Mouse (Mus musculus) embryonic facial prominence, embryonic 11.5 days (tissue): ENCODE measurements at regions not wholly inside any gene's neighbourhood (a gene's known extent, or its start where the extent isn't known, plus 50 kb on each side); places are given as distances from the start of the nearest gene placed in this dataset.

ENCODE experiments used
- ATAC-seq: fragments of 200-750 bp; cut with Nextera tagmentation; replicated peaks from 2 replicates; pipeline ENCODE4 v1.8.0; 2017; ENCODE audit warnings: low read depth; ENCODE audit not compliant: insufficient number of reproducible peaks, low FRiP score, low TSS enrichment
- DNase-seq: peaks from one replicate; pipeline ENCODE4 v3.0.0-alpha.2; 2015; ENCODE audit warnings: low spot score
- H3K27ac ChIP-seq: fragments of 300-500 bp; sonication (generic); replicated peaks from 2 replicates; pipeline ENCODE4 v1.5.1; 2014; ENCODE audit warnings: mild to moderate bottlenecking, low read depth, low read length, control low read depth
- H3K27me3 ChIP-seq: fragments of 300-500 bp; sonication (generic); 2 replicates; pipeline ENCODE4 v1.6.1; 2014; ENCODE audit warnings: mild to moderate bottlenecking, low read length, moderate library complexity, mixed read lengths; ENCODE audit not compliant: control insufficient read depth, insufficient read depth
- H3K36me3 ChIP-seq: fragments of 300-500 bp; sonication (generic); replicated peaks from 2 replicates; pipeline ENCODE4 v1.6.1; 2014; ENCODE audit warnings: low read depth, mild to moderate bottlenecking, low read length, moderate library complexity, mixed read lengths; ENCODE audit not compliant: control insufficient read depth, insufficient read depth
- H3K4me1 ChIP-seq: fragments of 300-500 bp; sonication (generic); 2 replicates; pipeline ENCODE4 v1.6.1; 2014; ENCODE audit warnings: low read length, mixed read lengths; ENCODE audit not compliant: control insufficient read depth, insufficient read depth
- H3K4me2 ChIP-seq: fragments of 300-500 bp; sonication (generic); 2 replicates; pipeline ENCODE4 v1.6.1; 2014; ENCODE audit warnings: low read depth, mild to moderate bottlenecking, control low read depth, low read length, moderate library complexity
- H3K4me3 ChIP-seq: fragments of 300-500 bp; sonication (generic); 2 replicates; pipeline ENCODE4 v1.5.1; 2014; ENCODE audit warnings: low read depth, low read length, control low read depth
- H3K9ac ChIP-seq: fragments of 300-500 bp; sonication (generic); replicated peaks from 2 replicates; pipeline ENCODE4 v1.6.1; 2014; ENCODE audit warnings: mild to moderate bottlenecking, control low read depth, low read length
- H3K9me3 ChIP-seq: fragments of 300-500 bp; sonication (generic); replicated peaks from 2 replicates; pipeline ENCODE4 v1.6.1; 2016; ENCODE audit warnings: mild to moderate bottlenecking, low read length, inconsistent platforms, mixed read lengths; ENCODE audit not compliant: control insufficient read depth
- WGBS: fragments of 180-500 bp; shearing (Covaris S2); extraction: QIAGEN DNeasy Blood & Tissue Kit; methylation state at CpG from one replicate; pipeline ENCODE4 v1.1.7; 2014; 5-methylcytosine and 5-hydroxymethylcytosine counted together

DNA sequence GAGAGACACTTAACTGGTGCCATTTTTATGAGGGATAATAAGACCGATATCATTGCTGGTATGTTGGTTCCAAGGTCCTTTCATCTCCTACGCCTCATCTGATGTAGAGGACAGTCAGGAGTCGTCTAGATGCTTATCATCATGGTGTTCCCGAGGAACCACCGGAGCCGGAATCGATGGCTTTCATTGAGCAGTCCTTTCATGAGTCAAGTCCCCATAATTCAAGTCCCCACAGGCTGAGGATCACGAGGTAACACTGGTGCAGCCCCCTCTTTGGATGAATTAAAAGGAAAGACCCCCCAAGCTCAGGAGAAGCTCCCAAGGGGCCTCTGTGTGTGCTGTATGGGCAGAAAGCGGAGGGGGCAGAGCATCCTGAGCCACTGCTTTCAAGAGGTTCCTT is 73.3 kb upstream of the Klf4 start:
- no peak overlapping the region for H3K9ac ChIP-seq
- WGBS, result 91% methylated on average over 9 of the region's 9 CpGs
- H3K27me3 ChIP-seq, result no peaks in the 10 kb centered on the region
- H3K4me3 ChIP-seq, result no peak overlapping the region
- no peak overlapping the region for H3K4me2 ChIP-seq
- no peak overlapping the region for H3K27ac ChIP-seq
- H3K9me3 ChIP-seq, result no peaks in the 10 kb centered on the region
- no peak for ATAC-seq
- no peaks in the 10 kb centered on the region for H3K4me1 ChIP-seq
- H3K36me3 ChIP-seq, result no peaks in the 10 kb centered on the region
- no peak for DNase-seq

DNA sequence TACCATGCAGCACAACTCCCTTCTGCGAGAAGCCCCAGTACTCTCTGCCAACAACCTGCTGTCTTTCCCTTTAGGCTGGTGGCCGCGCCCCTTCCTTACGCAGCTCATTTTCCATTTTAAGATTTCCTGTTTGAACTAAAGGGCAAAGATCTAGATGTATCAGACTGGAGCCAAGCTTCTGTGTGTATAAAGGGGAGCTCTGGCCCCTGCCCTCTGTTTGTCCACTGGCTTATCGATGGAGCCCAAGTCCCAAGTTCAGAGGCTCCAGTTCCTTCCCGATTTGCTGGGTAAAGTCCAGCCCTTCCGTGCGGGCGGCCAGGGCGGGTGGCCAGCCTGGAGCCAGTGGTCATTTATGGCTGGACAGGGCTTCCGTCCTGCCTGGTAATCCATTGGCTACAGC is 72.6 kb upstream of the Klf4 start:
- Histone ChIP-seq H3K27me3 (no peaks in the 10 kb centered on the region), H3K27ac (no peak overlapping the region), H3K4me2 (no peak overlapping the region), H3K9ac (no peak overlapping the region), H3K36me3 (no peaks in the 10 kb centered on the region), H3K4me1 (no peaks in the 10 kb centered on the region), H3K9me3 (no peaks in the 10 kb centered on the region), H3K4me3 (no peak overlapping the region)
- ATAC-seq (no peak), DNase-seq (no peak)
- 89% methylated on average over 11 of the region's 11 CpGs for WGBS

DNA sequence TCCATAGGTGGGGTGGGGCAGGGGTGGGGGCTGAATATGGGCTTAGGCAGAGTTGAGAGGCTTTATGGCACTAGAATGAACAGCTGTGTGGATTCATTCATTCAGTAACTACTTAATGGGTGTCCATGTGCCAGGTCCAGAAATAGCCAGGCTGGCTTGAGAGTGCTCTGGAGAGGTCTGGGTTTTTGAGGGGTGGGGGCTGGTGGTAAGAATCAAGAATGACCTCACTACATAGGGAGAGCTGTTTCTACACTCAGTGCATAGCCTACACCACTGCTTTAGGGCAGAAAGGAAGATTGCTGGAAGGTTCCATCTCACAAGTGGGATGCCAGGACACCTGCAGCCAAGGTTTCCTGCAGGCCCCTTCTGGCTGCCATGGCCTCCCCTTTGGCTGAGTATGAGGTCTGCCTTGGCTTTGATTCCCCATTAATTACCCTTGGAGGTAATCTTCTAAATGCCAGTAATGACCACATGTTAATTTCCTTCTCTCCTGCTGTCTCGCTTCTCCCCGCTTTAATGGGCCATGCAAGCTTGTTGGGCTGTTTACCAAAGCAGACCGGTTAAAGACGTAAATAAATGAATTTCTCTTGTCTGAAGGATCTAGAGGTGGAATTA is 71.7 kb upstream of the Klf4 start:
- H3K36me3 ChIP-seq, result no peaks in the 10 kb centered on the region
- H3K27ac ChIP-seq, result no peak overlapping the region
- 86% methylated on average over 4 of the region's 4 CpGs for WGBS
- no peaks in the 10 kb centered on the region for H3K27me3 ChIP-seq
- no peaks in the 10 kb centered on the region for H3K9me3 ChIP-seq
- H3K9ac ChIP-seq, result no peak overlapping the region
- H3K4me3 ChIP-seq, result no peak overlapping the region
- no peak overlapping the region for H3K4me2 ChIP-seq
- no peak for ATAC-seq
- H3K4me1 ChIP-seq, result no peaks in the 10 kb centered on the region
- no peak for DNase-seq

- H3K4me1 ChIP-seq, result peaks cover 3% of the 10 kb centered on the region; the same call in 1 of the 2 replicates
- H3K36me3 ChIP-seq, result no peaks in the 10 kb centered on the region
- ATAC-seq (no peak), DNase-seq (no peak)
- H3K27ac ChIP-seq, result no peak overlapping the region
- H3K27me3 ChIP-seq, result no peaks in the 10 kb centered on the region
- no peak overlapping the region for H3K9ac ChIP-seq
- no peak overlapping the region for H3K4me2 ChIP-seq
- H3K4me3 ChIP-seq, result no peak overlapping the region
- WGBS, result 88% methylated on average over 7 of the region's 7 CpGs
- H3K9me3 ChIP-seq, result no peaks in the 10 kb centered on the region
Measured at GRCm38 (mm10) chr4:55595203-55595602, 62.9 kb upstream of the Klf4 start.

DNA sequence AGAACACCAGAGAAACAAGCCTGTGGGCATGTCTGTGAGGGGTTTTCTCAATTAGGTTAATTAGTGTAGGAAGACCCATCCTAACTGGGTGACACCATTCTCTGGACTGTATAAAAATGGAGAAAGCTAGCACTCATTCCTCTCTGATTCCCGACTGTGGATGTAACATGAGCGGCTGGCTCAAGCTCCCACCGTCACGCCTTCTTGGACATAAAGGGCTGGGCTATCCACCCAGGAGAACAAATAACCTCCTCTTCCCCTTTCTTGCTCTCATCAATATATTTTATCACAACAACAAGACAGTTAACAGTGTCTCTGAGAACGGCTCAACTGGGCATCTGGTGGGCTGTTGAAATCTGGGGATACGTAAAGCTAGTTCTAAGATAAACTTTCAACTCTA is 62.4 kb upstream of the Klf4 start:
- Histone ChIP-seq H3K4me2 (no peak overlapping the region), H3K9me3 (no peaks in the 10 kb centered on the region), H3K4me1 (peaks cover 3% of the 10 kb centered on the region; the same call in 1 of the 2 replicates), H3K36me3 (no peaks in the 10 kb centered on the region), H3K4me3 (no peak overlapping the region), H3K27ac (no peak overlapping the region), H3K9ac (no peak overlapping the region), H3K27me3 (no peaks in the 10 kb centered on the region)
- DNase-seq (no peak), ATAC-seq (no peak)
- WGBS, result 83% methylated on average over 6 of the region's 6 CpGs

- no peaks in the 10 kb centered on the region for H3K27me3 ChIP-seq
- DNase-seq, result no peak
- no peaks in the 10 kb centered on the region for H3K36me3 ChIP-seq
- H3K9ac ChIP-seq, result no peak overlapping the region
- no peak for ATAC-seq
- no peak overlapping the region for H3K27ac ChIP-seq
- no peaks in the 10 kb centered on the region for H3K9me3 ChIP-seq
- no peak overlapping the region for H3K4me3 ChIP-seq
- 27% methylated on average over 3 of the region's 3 CpGs for WGBS
- H3K4me1 ChIP-seq, result peaks cover 3% of the 10 kb centered on the region; the same call in 1 of the 2 replicates
- no peak overlapping the region for H3K4me2 ChIP-seq
Measured at GRCm38 (mm10) chr4:55593132-55593531, 60.9 kb upstream of the Klf4 start.

GRCm38 (mm10) chr4:55586212-55586611 is 53.9 kb upstream of the Klf4 start:
- Histone ChIP-seq H3K9ac (no peak overlapping the region), H3K9me3 (no peaks in the 10 kb centered on the region), H3K4me2 (no peak overlapping the region), H3K27ac (no peak overlapping the region), H3K4me1 (no peaks in the 10 kb centered on the region), H3K36me3 (no peaks in the 10 kb centered on the region), H3K27me3 (no peaks in the 10 kb centered on the region), H3K4me3 (no peak overlapping the region)
- DNase-seq, result no peak
- ATAC-seq, result no peak
- WGBS, result 76% methylated on average over 3 of the region's 3 CpGs

GRCm38 (mm10) chr4:55583589-55583988 is 51.3 kb upstream of the Klf4 start:
- no peak overlapping the region for H3K27ac ChIP-seq
- no peaks in the 10 kb centered on the region for H3K36me3 ChIP-seq
- no peak for DNase-seq
- ATAC-seq, result no peak
- H3K4me1 ChIP-seq, result no peaks in the 10 kb centered on the region
- H3K4me3 ChIP-seq, result no peak overlapping the region
- H3K27me3 ChIP-seq, result no peaks in the 10 kb centered on the region
- H3K9me3 ChIP-seq, result no peaks in the 10 kb centered on the region
- 64% methylated on average over 8 of the region's 8 CpGs for WGBS
- H3K4me2 ChIP-seq, result no peak overlapping the region
- no peak overlapping the region for H3K9ac ChIP-seq
